Mouse (Mus musculus): Measurements from ENCODE around the gene D11Wsu47e. TPM values are rescaled to one million over a fixed set of nuclear protein-coding genes. Genes with fewer than 3 reads are reported as not detected.

Gene D11Wsu47e
- polyA plus RNA-seq, 2 experiments, result 20.9 to 27.5 TPM

GRCm38 (mm10) chr11:113654105-113654504 lies 30.1 kb upstream of the D11Wsu47e start:
- no peaks in the 10 kb centered on the region for H3K9me3 ChIP-seq (ENCODE audit: control insufficient read depth, low read length)
- no peak overlapping the region for H3K9ac ChIP-seq (ENCODE audit: low read depth, low read length, severe bottlenecking)
- WGBS, result 75% methylated on average over 14 of the region's 15 CpGs
- peaks cover 77% of the 10 kb centered on the region for H3K36me3 ChIP-seq (ENCODE audit: control insufficient read depth, insufficient read depth, low read length)
- H3K4me3 ChIP-seq (replicated peaks; ENCODE audit: low read length), result no peak overlapping the region
- ATAC-seq (ENCODE audit: low FRiP score, low read depth), result no peak
- peaks cover 16% of the 10 kb centered on the region for H3K4me1 ChIP-seq (ENCODE audit: control insufficient read depth, insufficient read depth, low read length)
- H3K27me3 ChIP-seq (ENCODE audit: control insufficient read depth, insufficient read depth, low read length), result no peaks in the 10 kb centered on the region
- no peak for TF ChIP-seq POLR2A (IDR thresholded peaks at IDR 0.05; ENCODE audit: borderline replicate concordance, extremely low read depth, insufficient read depth, insufficient read length)
- DNase-seq (ENCODE audit: low spot score), result no peak
- H3K4me2 ChIP-seq (replicated peaks; ENCODE audit: low read depth, low read length, severe bottlenecking), result no peak overlapping the region
- H3K27ac ChIP-seq (replicated peaks; ENCODE audit: low read depth, low read length), result peak overlapping the region; percentile 65

GRCm38 (mm10) chr11:113654561-113655270 lies 29.5 kb upstream of the D11Wsu47e start:
- WGBS, result 30% methylated on average over 18 of the region's 18 CpGs
- Histone ChIP-seq H3K36me3 (ENCODE audit: control insufficient read depth, insufficient read depth, low read length) (peaks cover 83% of the 10 kb centered on the region), H3K9me3 (ENCODE audit: control insufficient read depth, low read length) (no peaks in the 10 kb centered on the region), H3K4me3 (replicated peaks; ENCODE audit: low read length) (no peak overlapping the region), H3K27ac (replicated peaks; ENCODE audit: low read depth, low read length) (peak overlapping the region; percentile 65), H3K27me3 (ENCODE audit: control insufficient read depth, insufficient read depth, low read length) (no peaks in the 10 kb centered on the region), H3K4me1 (ENCODE audit: control insufficient read depth, insufficient read depth, low read length) (peaks cover 16% of the 10 kb centered on the region), H3K4me2 (replicated peaks; ENCODE audit: low read depth, low read length, severe bottlenecking) (no peak overlapping the region), H3K9ac (ENCODE audit: low read depth, low read length, severe bottlenecking) (no peak overlapping the region)
- ATAC-seq (ENCODE audit: low FRiP score, low read depth) (no peak), DNase-seq (ENCODE audit: low spot score) (peak; percentile 73)
- no peak for TF ChIP-seq POLR2A (IDR thresholded peaks at IDR 0.05; ENCODE audit: borderline replicate concordance, extremely low read depth, insufficient read depth, insufficient read length)

- Histone ChIP-seq H3K27ac (replicated peaks; ENCODE audit: low read depth, low read length) (no peak overlapping the region), H3K4me1 (ENCODE audit: control insufficient read depth, insufficient read depth, low read length) (peaks cover 6% of the 10 kb centered on the region), H3K4me3 (replicated peaks; ENCODE audit: low read length) (no peak overlapping the region), H3K27me3 (ENCODE audit: control insufficient read depth, insufficient read depth, low read length) (no peaks in the 10 kb centered on the region), H3K4me2 (replicated peaks; ENCODE audit: low read depth, low read length, severe bottlenecking) (no peak overlapping the region), H3K36me3 (ENCODE audit: control insufficient read depth, insufficient read depth, low read length) (peaks cover 97% of the 10 kb centered on the region), H3K9ac (ENCODE audit: low read depth, low read length, severe bottlenecking) (no peak overlapping the region), H3K9me3 (ENCODE audit: control insufficient read depth, low read length) (no peaks in the 10 kb centered on the region)
- ATAC-seq (ENCODE audit: low FRiP score, low read depth) (no peak), DNase-seq (ENCODE audit: low spot score) (no peak)
- TF ChIP-seq POLR2A (IDR thresholded peaks at IDR 0.05; ENCODE audit: borderline replicate concordance, extremely low read depth, insufficient read depth, insufficient read length), result no peak
- 89% methylated on average over 8 of the region's 8 CpGs for WGBS
Measured at GRCm38 (mm10) chr11:113656511-113656932, 27.7 kb upstream of the D11Wsu47e start.

GRCm38 (mm10) chr11:113657221-113657620 lies 27.0 kb upstream of the D11Wsu47e start:
- DNase-seq (ENCODE audit: low spot score) (no peak), ATAC-seq (ENCODE audit: low FRiP score, low read depth) (no peak)
- no peak for TF ChIP-seq POLR2A (IDR thresholded peaks at IDR 0.05; ENCODE audit: borderline replicate concordance, extremely low read depth, insufficient read depth, insufficient read length)
- H3K4me3 ChIP-seq (replicated peaks; ENCODE audit: low read length), result no peak overlapping the region
- no peak overlapping the region for H3K9ac ChIP-seq (ENCODE audit: low read depth, low read length, severe bottlenecking)
- no peak overlapping the region for H3K27ac ChIP-seq (replicated peaks; ENCODE audit: low read depth, low read length)
- H3K36me3 ChIP-seq (ENCODE audit: control insufficient read depth, insufficient read depth, low read length), result peaks cover 97% of the 10 kb centered on the region
- no peaks in the 10 kb centered on the region for H3K9me3 ChIP-seq (ENCODE audit: control insufficient read depth, low read length)
- H3K4me1 ChIP-seq (ENCODE audit: control insufficient read depth, insufficient read depth, low read length), result peaks cover 6% of the 10 kb centered on the region
- 66% methylated on average over 4 of the region's 4 CpGs for WGBS
- H3K27me3 ChIP-seq (ENCODE audit: control insufficient read depth, insufficient read depth, low read length), result no peaks in the 10 kb centered on the region
- no peak overlapping the region for H3K4me2 ChIP-seq (replicated peaks; ENCODE audit: low read depth, low read length, severe bottlenecking)

- no peak for TF ChIP-seq POLR2A (IDR thresholded peaks at IDR 0.05; ENCODE audit: borderline replicate concordance, extremely low read depth, insufficient read depth, insufficient read length)
- Histone ChIP-seq H3K4me1 (ENCODE audit: control insufficient read depth, insufficient read depth, low read length) (peaks cover 6% of the 10 kb centered on the region), H3K27ac (replicated peaks; ENCODE audit: low read depth, low read length) (no peak overlapping the region), H3K9me3 (ENCODE audit: control insufficient read depth, low read length) (no peaks in the 10 kb centered on the region), H3K27me3 (ENCODE audit: control insufficient read depth, insufficient read depth, low read length) (no peaks in the 10 kb centered on the region), H3K9ac (ENCODE audit: low read depth, low read length, severe bottlenecking) (no peak overlapping the region), H3K4me2 (replicated peaks; ENCODE audit: low read depth, low read length, severe bottlenecking) (no peak overlapping the region), H3K4me3 (replicated peaks; ENCODE audit: low read length) (no peak overlapping the region), H3K36me3 (ENCODE audit: control insufficient read depth, insufficient read depth, low read length) (peaks cover 88% of the 10 kb centered on the region)
- ATAC-seq (ENCODE audit: low FRiP score, low read depth), result no peak
- WGBS, result 90% methylated on average over 8 of the region's 8 CpGs
- DNase-seq (ENCODE audit: low spot score), result no peak
Measured at GRCm38 (mm10) chr11:113658319-113658718, 25.9 kb upstream of the D11Wsu47e start.

Measured in limb, embryonic 14.5 days (tissue).